Mouse (Mus musculus) intestine, postnatal 0 days (tissue): ENCODE data around the gene Theg. TPM values are rescaled to one million over a fixed set of nuclear protein-coding genes. Genes with fewer than 3 reads are reported as not detected.

Source experiments
- ATAC-seq: fragments of 200-750 bp; cut with Nextera tagmentation; 2 replicates; pipeline ENCODE4 v1.8.0; 2017; ENCODE audit warnings: mild to moderate bottlenecking, moderate TSS enrichment, moderate library complexity
- H3K27ac ChIP-seq: fragments of 300-500 bp; sonication (generic); 2 replicates; pipeline ENCODE4 v1.5.1; 2014; ENCODE audit warnings: mild to moderate bottlenecking, low read depth, low read length, moderate library complexity
- H3K27me3 ChIP-seq: fragments of 300-500 bp; sonication (generic); replicated peaks from 2 replicates; pipeline ENCODE4 v1.6.1; 2014; ENCODE audit warnings: low read length, mixed read lengths; ENCODE audit not compliant: control insufficient read depth, insufficient read depth
- H3K36me3 ChIP-seq: fragments of 300-500 bp; sonication (generic); 2 replicates; pipeline ENCODE4 v1.6.1; 2014; ENCODE audit warnings: mild to moderate bottlenecking, moderate library complexity; ENCODE audit not compliant: control insufficient read depth, insufficient read depth
- H3K4me1 ChIP-seq: fragments of 300-500 bp; sonication (generic); replicated peaks from 2 replicates; pipeline ENCODE4 v1.6.1; 2014; ENCODE audit warnings: antibody characterized with exemption, low read length, mixed read lengths; ENCODE audit not compliant: control insufficient read depth, insufficient read depth
- H3K4me2 ChIP-seq: fragments of 300-500 bp; sonication (generic); replicated peaks from 2 replicates; pipeline ENCODE4 v1.6.1; 2014; ENCODE audit warnings: low read depth, mild to moderate bottlenecking, moderate library complexity
- H3K4me3 ChIP-seq: fragments of 300-500 bp; sonication (generic); 2 replicates; pipeline ENCODE4 v1.5.1; 2014; ENCODE audit warnings: low read depth, low read length
- H3K9ac ChIP-seq: fragments of 300-500 bp; sonication (generic); 2 replicates; pipeline ENCODE4 v1.6.1; 2014; ENCODE audit warnings: mild to moderate bottlenecking, low read depth, low read length
- H3K9me3 ChIP-seq: fragments of 300-500 bp; sonication (generic); 2 replicates; pipeline ENCODE4 v1.6.1; 2016; ENCODE audit warnings: mixed run types; ENCODE audit not compliant: control insufficient read depth
- CTCF ChIP-seq: sonication (generic); IDR thresholded peaks from 2 replicates; pipeline ENCODE4 v1.5.1; 2016; ENCODE audit warnings: low read depth, mild to moderate bottlenecking, control low read depth, antibody characterized with exemption, moderate library complexity
- WGBS: fragments of 180-500 bp; shearing (Covaris S2); extraction: QIAGEN DNeasy Blood & Tissue Kit; methylation state at CpG from one replicate; pipeline ENCODE4 v1.1.7; 2014; 5-methylcytosine and 5-hydroxymethylcytosine counted together
- polyA plus RNA-seq: library from polyadenylated mRNA; unstranded; fragments of >200 nt; fragmentation: Nextera tagmentation; extraction: Ambion mirVana; gene quantifications from 2 replicates; pipeline ENCODE4 v1.2.1, GENCODE M21; 2015

Theg gene
- polyA plus RNA-seq, 1 experiment from 2014 or later, result not detected

- no peak for ATAC-seq
- H3K27ac ChIP-seq, result no peak overlapping the region
- no peaks in the 10 kb centered on the region for H3K36me3 ChIP-seq
- no peaks in the 10 kb centered on the region for H3K27me3 ChIP-seq
- WGBS, result 77% methylated on average over 8 of the region's 8 CpGs
- no peaks in the 10 kb centered on the region for H3K9me3 ChIP-seq
- no peaks in the 10 kb centered on the region for H3K4me1 ChIP-seq
- no peak overlapping the region for H3K9ac ChIP-seq
- no peak overlapping the region for H3K4me2 ChIP-seq
- no peak for TF ChIP-seq CTCF
- no peak overlapping the region for H3K4me3 ChIP-seq
Measured at GRCm38 (mm10) chr10:79574350-79574749, 12.8 kb downstream of the Theg start.

- H3K4me1 ChIP-seq, result no peaks in the 10 kb centered on the region
- H3K4me2 ChIP-seq, result no peak overlapping the region
- H3K9me3 ChIP-seq, result no peaks in the 10 kb centered on the region
- WGBS, result 87% methylated on average over 6 of the region's 6 CpGs
- no peaks in the 10 kb centered on the region for H3K27me3 ChIP-seq
- ATAC-seq, result no peak
- no peak for TF ChIP-seq CTCF
- no peak overlapping the region for H3K4me3 ChIP-seq
- H3K27ac ChIP-seq, result no peak overlapping the region
- no peak overlapping the region for H3K9ac ChIP-seq
- H3K36me3 ChIP-seq, result no peaks in the 10 kb centered on the region
Measured at GRCm38 (mm10) chr10:79573611-79574010, 13.5 kb downstream of the Theg start.

GRCm38 (mm10) chr10:79571314-79571713 is 15.8 kb downstream of the Theg start:
- Histone ChIP-seq H3K9me3 (no peaks in the 10 kb centered on the region), H3K36me3 (no peaks in the 10 kb centered on the region), H3K9ac (no peak overlapping the region), H3K27ac (no peak overlapping the region), H3K27me3 (no peaks in the 10 kb centered on the region), H3K4me3 (no peak overlapping the region), H3K4me1 (no peaks in the 10 kb centered on the region), H3K4me2 (no peak overlapping the region)
- WGBS, result 95% methylated on average over 2 of the region's 2 CpGs
- ATAC-seq, result no peak
- no peak for TF ChIP-seq CTCF

- no peaks in the 10 kb centered on the region for H3K4me1 ChIP-seq
- no peak overlapping the region for H3K4me3 ChIP-seq
- H3K9me3 ChIP-seq, result no peaks in the 10 kb centered on the region
- H3K27me3 ChIP-seq, result no peaks in the 10 kb centered on the region
- ATAC-seq, result no peak
- no peak overlapping the region for H3K27ac ChIP-seq
- H3K9ac ChIP-seq, result no peak overlapping the region
- H3K36me3 ChIP-seq, result no peaks in the 10 kb centered on the region
- 89% methylated on average over 5 of the region's 5 CpGs for WGBS
- TF ChIP-seq CTCF, result no peak
- H3K4me2 ChIP-seq, result no peak overlapping the region
Measured at GRCm38 (mm10) chr10:79569921-79570320, 17.2 kb downstream of the Theg start.

- 92% methylated on average over 2 of the region's 2 CpGs for WGBS
- Histone ChIP-seq H3K4me3 (no peak overlapping the region), H3K27ac (no peak overlapping the region), H3K4me1 (no peaks in the 10 kb centered on the region), H3K36me3 (no peaks in the 10 kb centered on the region), H3K4me2 (no peak overlapping the region), H3K27me3 (no peaks in the 10 kb centered on the region), H3K9me3 (no peaks in the 10 kb centered on the region), H3K9ac (no peak overlapping the region)
- no peak for ATAC-seq
- TF ChIP-seq CTCF, result no peak
Measured at GRCm38 (mm10) chr10:79559716-79560115, 27.4 kb downstream of the Theg start.

- no peak for TF ChIP-seq CTCF
- H3K4me2 ChIP-seq, result no peak overlapping the region
- 92% methylated on average over 5 of the region's 5 CpGs for WGBS
Measured at GRCm38 (mm10) chr10:79557496-79557895, 29.6 kb downstream of the Theg start.

GRCm38 (mm10) chr10:79556951-79557350 is 30.2 kb downstream of the Theg start:
- WGBS, result 91% methylated on average over 5 of the region's 5 CpGs
- Histone ChIP-seq H3K9ac (no peak overlapping the region), H3K4me3 (no peak overlapping the region), H3K27me3 (no peaks in the 10 kb centered on the region), H3K9me3 (no peaks in the 10 kb centered on the region), H3K27ac (no peak overlapping the region), H3K4me1 (peaks cover 5% of the 10 kb centered on the region; the same call in 1 of the 2 replicates), H3K4me2 (no peak overlapping the region), H3K36me3 (no peaks in the 10 kb centered on the region)
- ATAC-seq, result no peak
- TF ChIP-seq CTCF, result no peak

More at GRCm38 (mm10) chr10:79557496-79557895, 29.6 kb downstream of the Theg start:
- Histone ChIP-seq H3K36me3 (no peaks in the 10 kb centered on the region), H3K4me3 (no peak overlapping the region), H3K27ac (no peak overlapping the region), H3K9ac (no peak overlapping the region), H3K27me3 (no peaks in the 10 kb centered on the region), H3K4me1 (peaks cover 5% of the 10 kb centered on the region; the same call in 1 of the 2 replicates), H3K9me3 (no peaks in the 10 kb centered on the region)
- ATAC-seq, result no peak
